Mouse (Mus musculus): ENCODE results near the gene Pcp4l1. TPM values are rescaled to one million over a fixed set of nuclear protein-coding genes. Genes with fewer than 3 reads are reported as not detected.

The Pcp4l1 gene
- 4.4 and 6.3 TPM in 2 replicates for polyA plus RNA-seq (2015; fragmentation: Nextera tagmentation; extraction: Ambion mirVana)

DNA sequence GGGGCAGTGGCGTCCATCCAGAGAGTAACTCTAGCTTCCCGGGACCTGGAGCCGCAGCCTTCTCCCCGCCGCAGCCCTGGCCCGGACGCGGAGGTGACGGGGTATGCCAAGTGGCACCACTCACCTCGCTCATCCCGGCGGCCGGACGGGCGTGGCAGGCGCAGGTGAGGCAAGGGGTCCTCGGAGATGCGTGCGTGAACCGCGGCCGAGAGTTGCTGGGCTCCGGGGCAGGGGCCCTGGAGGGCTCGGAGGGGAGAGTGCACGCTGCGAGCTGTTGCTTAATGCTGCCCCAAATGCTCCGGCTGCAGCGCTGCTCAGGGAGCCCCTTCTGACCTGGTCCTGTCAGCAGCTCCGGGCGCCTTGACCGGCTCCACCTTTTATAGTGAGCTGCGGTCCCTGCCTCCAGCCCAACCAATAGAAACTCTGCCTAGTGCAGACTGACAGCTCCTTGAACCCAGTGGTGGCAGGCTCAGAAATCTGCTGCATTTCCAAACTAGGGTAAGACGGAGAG lies at the start of gene Pcp4l1:
Gene Pcp4l1 (minus strand): TSS at position 382 of the 511 bp plus-strand sequence.

DNA sequence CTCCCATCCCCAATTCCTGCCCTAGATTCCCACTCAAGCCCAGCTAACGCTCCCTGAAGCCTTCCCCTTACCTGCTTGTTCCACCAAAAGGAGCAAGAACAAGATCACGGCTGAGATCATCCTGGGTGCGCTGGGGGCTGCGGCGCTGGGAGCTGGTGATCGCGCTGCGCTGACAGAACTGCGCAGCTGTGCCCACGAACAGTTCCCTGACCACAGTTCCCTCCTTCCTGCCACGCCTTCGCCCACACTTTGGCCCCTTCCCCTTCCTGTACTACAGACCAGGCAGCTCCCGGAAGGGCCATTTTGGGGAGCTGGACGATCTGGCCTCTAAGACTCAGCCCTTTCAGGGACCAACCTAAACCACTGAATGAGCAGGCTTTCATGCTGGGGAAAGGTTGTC lies 38.1 kb upstream of the Pcp4l1 start, which contains the start of gene Fcer1g:
Gene Fcer1g (minus strand): TSS at position 240 of the 400 bp plus-strand sequence.

GRCm38 (mm10) chr1:171224857-171225256 lies 28.8 kb upstream of the Pcp4l1 start, which contains the start of gene Apoa2:
TSS of gene Apoa2 (plus strand) at chr1:171225054.

DNA sequence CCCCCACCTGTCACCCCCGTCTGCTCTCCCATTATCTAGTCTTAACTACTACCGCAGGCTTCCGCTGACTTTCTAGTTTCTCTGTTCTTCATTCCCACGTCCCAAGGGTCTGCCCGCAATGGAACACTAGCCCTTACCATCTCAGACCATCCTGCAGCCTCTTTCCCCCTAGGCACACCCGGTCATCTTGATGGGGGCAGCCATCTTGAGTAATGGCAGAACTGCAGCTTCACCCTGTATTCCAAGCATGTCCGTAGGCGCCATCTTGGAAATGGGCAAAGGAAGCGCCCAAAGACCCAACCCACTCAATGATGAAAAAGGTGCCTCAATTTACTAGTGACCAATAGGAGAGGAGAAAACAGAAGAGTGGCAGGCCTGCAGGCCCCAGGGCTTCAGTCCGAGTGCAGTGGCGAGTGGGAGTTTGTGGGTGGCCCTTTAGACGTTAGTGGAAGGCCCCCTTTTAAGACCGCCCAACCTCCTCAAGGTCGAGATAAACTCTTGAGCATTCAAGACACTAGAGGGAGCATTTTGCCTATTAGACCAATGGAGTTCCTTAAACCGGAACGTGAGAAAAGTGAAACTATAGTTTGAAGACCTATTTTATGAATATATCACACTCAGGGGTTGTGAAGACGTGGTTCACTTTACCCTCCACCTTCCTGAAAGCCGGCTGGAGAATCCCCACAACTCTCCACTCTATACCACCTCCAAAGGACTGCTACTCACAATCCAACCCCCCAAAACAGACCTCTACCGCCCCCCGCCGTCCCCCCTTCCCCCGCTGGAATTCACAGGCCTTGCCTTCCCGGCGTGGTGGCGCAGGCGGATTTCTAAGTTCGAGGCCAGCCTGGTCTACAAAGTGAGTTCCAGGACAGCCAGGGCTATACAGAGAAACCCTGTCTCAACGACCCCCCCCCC lies 26.4 kb upstream of the Pcp4l1 start, which contains the start of gene Tomm40l:
Gene Tomm40l (minus strand): TSS at position 277 of the 918 bp plus-strand sequence.

GRCm38 (mm10) chr1:171213801-171214496 lies 17.9 kb upstream of the Pcp4l1 start, which contains the start of gene Nr1i3:
TSS of gene Nr1i3 (plus strand) at chr1:171213970.

DNA sequence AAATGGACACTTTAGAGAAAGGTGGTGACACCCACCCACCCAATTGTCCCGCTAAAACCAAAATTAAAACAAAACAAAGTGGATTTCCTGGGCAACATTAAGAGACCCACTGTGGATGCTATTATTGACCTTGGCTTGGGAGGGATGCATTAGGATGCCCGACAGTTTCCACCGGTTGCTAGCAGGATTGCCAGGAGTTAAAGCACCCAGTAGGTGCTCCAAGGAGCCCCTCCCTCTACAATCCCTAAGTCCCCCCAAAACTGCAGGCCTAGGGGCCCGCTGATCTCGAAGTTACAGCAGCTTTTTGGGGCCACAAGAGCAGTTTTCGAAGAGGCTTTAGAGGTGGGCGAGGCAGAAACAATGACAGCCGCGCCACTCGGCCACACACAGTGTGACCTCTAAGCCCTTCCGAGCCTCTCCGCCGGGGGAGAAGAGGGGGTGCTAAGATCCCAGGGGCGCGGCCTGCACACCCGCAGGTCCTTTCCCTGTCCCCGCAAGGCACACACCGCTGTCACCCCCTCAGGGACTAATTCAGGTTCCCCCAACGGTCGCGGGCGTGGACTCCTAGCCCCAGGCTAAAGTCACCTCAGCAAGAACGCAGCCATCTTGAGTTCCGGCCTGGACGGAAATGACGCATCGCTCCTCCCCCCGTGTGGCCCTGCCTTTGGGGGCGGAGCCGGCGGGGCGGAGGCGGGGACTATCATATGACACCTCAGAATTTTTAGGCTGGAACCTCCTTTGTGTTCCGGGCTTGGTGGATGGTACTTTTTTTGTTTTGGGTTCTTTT lies 45.9 kb downstream of the Pcp4l1 start, which contains the start of the genes Sdhc and Mpz:
Gene Sdhc (minus strand): TSS at position 630 of the 787 bp plus-strand sequence.
Gene Mpz (plus strand): TSS at position 738 of the 787 bp plus-strand sequence.

Other genes with a start within 250 kb of the Pcp4l1 start
- 8.7 and 13.1 TPM in 2 replicates for gene Fcgr2b, start 219.7 kb downstream of the Pcp4l1 start, polyA plus RNA-seq (2015; fragmentation: Nextera tagmentation; extraction: Ambion mirVana)
- 1.1 and 2.6 TPM in 2 replicates for gene Fcgr4, start 177.3 kb downstream of the Pcp4l1 start, polyA plus RNA-seq (2015; fragmentation: Nextera tagmentation; extraction: Ambion mirVana)
- gene Fcgr3, start 131.3 kb downstream of the Pcp4l1 start, polyA plus RNA-seq (2015; fragmentation: Nextera tagmentation; extraction: Ambion mirVana) = 26.2 and 43.7 TPM in 2 replicates
- gene Cfap126, start 82.3 kb downstream of the Pcp4l1 start, polyA plus RNA-seq (2015; fragmentation: Nextera tagmentation; extraction: Ambion mirVana) = 1.7 and 1.8 TPM in 2 replicates
- 450 and 454 TPM in 2 replicates for gene Sdhc, start 45.7 kb downstream of the Pcp4l1 start, polyA plus RNA-seq (2015; fragmentation: Nextera tagmentation; extraction: Ambion mirVana)
- gene Mpz, start 45.6 kb downstream of the Pcp4l1 start, polyA plus RNA-seq (2015; fragmentation: Nextera tagmentation; extraction: Ambion mirVana) = 35.1 and 37.5 TPM in 2 replicates
- gene Nr1i3, start 17.7 kb upstream of the Pcp4l1 start, polyA plus RNA-seq (2015; fragmentation: Nextera tagmentation; extraction: Ambion mirVana) = 0.22 and 0.23 TPM in 2 replicates
- 25.0 and 27.9 TPM in 2 replicates for gene Tomm40l, start 26.2 kb upstream of the Pcp4l1 start, polyA plus RNA-seq (2015; fragmentation: Nextera tagmentation; extraction: Ambion mirVana)
- gene Apoa2, start 28.8 kb upstream of the Pcp4l1 start, polyA plus RNA-seq (2015; fragmentation: Nextera tagmentation; extraction: Ambion mirVana) = 8.5 and 10.4 TPM in 2 replicates
- gene Fcer1g, start 38.1 kb upstream of the Pcp4l1 start, polyA plus RNA-seq (2015; fragmentation: Nextera tagmentation; extraction: Ambion mirVana) = 73.3 and 108 TPM in 2 replicates
- 6.3 and 7.5 TPM in 2 replicates for gene Adamts4, start 54.2 kb upstream of the Pcp4l1 start, polyA plus RNA-seq (2015; fragmentation: Nextera tagmentation; extraction: Ambion mirVana)
- 474 and 493 TPM in 2 replicates for gene Ndufs2, start 55.1 kb upstream of the Pcp4l1 start, polyA plus RNA-seq (2015; fragmentation: Nextera tagmentation; extraction: Ambion mirVana)
- 23.7 and 25.4 TPM in 2 replicates for gene B4galt3, start 74.1 kb upstream of the Pcp4l1 start, polyA plus RNA-seq (2015; fragmentation: Nextera tagmentation; extraction: Ambion mirVana)
- gene Ppox, start 84.9 kb upstream of the Pcp4l1 start, polyA plus RNA-seq (2015; fragmentation: Nextera tagmentation; extraction: Ambion mirVana) = 18.2 and 22.7 TPM in 2 replicates
- 23.7 and 24.2 TPM in 2 replicates for gene Usp21, start 91.7 kb upstream of the Pcp4l1 start, polyA plus RNA-seq (2015; fragmentation: Nextera tagmentation; extraction: Ambion mirVana)
- 77.6 and 87.2 TPM in 2 replicates for gene Ufc1, start 98.8 kb upstream of the Pcp4l1 start, polyA plus RNA-seq (2015; fragmentation: Nextera tagmentation; extraction: Ambion mirVana)
- gene Dedd, start 132.9 kb upstream of the Pcp4l1 start, polyA plus RNA-seq (2015; fragmentation: Nextera tagmentation; extraction: Ambion mirVana) = 31.9 and 35.7 TPM in 2 replicates
- gene Nit1, start 149.4 kb upstream of the Pcp4l1 start, polyA plus RNA-seq (2015; fragmentation: Nextera tagmentation; extraction: Ambion mirVana) = 27.6 and 32.2 TPM in 2 replicates
- 98.8 and 101 TPM in 2 replicates for gene Pfdn2, start 149.4 kb upstream of the Pcp4l1 start, polyA plus RNA-seq (2015; fragmentation: Nextera tagmentation; extraction: Ambion mirVana)
- 1.3 and 1.7 TPM in 2 replicates for gene Klhdc9, start 164.5 kb upstream of the Pcp4l1 start, polyA plus RNA-seq (2015; fragmentation: Nextera tagmentation; extraction: Ambion mirVana)
- gene Nectin4, start 173.8 kb upstream of the Pcp4l1 start, polyA plus RNA-seq (2015; fragmentation: Nextera tagmentation; extraction: Ambion mirVana) = 0.24 and 1.5 TPM in 2 replicates
- gene Arhgap30, start 192.7 kb upstream of the Pcp4l1 start, polyA plus RNA-seq (2015; fragmentation: Nextera tagmentation; extraction: Ambion mirVana) = 1.8 and 2.5 TPM in 2 replicates
- gene Usf1, start 215.0 kb upstream of the Pcp4l1 start, polyA plus RNA-seq (2015; fragmentation: Nextera tagmentation; extraction: Ambion mirVana) = 34.2 and 34.8 TPM in 2 replicates
- gene Tstd1, start 222.6 kb upstream of the Pcp4l1 start, polyA plus RNA-seq (2015; fragmentation: Nextera tagmentation; extraction: Ambion mirVana) = 1.1 and 1.5 TPM in 2 replicates
- gene F11r, start 241.3 kb upstream of the Pcp4l1 start, polyA plus RNA-seq (2015; fragmentation: Nextera tagmentation; extraction: Ambion mirVana) = 20.5 and 28.3 TPM in 2 replicates

Data from skeletal muscle tissue, postnatal 0 days (tissue).